Mouse (Mus musculus) cerebellum, adult 2 months (tissue): ENCODE results near the gene Tnni2.

Source experiments
- CTCF ChIP-seq: fragments of 200-500 bp; IDR thresholded peaks from 2 replicates; pipeline ENCODE4 v1.5.1; 2011; ENCODE audit warnings: low read depth, mild to moderate bottlenecking, control low read depth, low read length, moderate library complexity, borderline replicate concordance; ENCODE audit not compliant: insufficient read depth
- POLR2A ChIP-seq: fragments of 200-500 bp; IDR thresholded peaks from 2 replicates; pipeline ENCODE4 v1.6.1; 2011; ENCODE audit warnings: low read length, control low read depth, borderline replicate concordance; ENCODE audit not compliant: insufficient read depth

DNA sequence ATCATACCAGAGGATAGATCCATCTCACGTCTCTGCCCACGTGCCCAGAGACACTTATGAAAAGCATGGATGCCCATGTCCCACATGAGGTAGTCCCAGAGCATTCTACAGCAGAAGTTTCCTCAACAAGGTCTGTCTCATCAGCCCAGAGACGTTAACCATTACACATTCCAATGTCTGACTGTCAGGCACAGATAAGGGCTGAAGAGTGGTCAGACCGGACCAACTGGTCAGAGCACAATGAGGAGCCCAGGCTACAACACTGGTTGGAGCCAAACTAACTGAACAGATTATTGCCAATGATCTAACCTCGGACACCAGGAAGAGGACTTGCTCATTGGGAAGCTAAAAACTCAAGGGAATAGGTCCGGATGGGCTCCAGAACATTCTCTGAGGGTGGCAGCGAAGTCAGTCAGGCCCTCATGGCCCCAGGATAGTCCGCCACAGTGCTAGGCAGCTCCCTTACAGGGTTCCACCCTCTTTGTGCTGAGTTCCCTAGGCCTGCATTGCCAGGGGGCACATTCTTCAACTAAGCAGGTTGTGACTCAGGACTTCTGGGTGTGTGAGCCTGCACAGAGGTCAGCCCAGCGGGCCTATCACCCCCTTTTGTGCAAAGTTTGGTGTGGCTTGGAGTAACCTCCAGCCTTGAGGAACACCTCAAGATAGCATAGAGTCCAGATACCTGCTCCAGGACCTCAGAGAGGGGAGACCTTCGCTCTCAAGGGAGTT lies 7.3 kb upstream of the Tnni2 start, which contains the start of gene Syt8:
- no peak for TF ChIP-seq POLR2A
- no peak for TF ChIP-seq CTCF
